Mouse (Mus musculus): ENCODE measurements around the gene Ephb3. TPM values are rescaled to one million over a fixed set of nuclear protein-coding genes. Genes with fewer than 3 reads are reported as not detected.

Gene Ephb3
- total RNA-seq, 1 experiment, result 24.9 TPM

DNA sequence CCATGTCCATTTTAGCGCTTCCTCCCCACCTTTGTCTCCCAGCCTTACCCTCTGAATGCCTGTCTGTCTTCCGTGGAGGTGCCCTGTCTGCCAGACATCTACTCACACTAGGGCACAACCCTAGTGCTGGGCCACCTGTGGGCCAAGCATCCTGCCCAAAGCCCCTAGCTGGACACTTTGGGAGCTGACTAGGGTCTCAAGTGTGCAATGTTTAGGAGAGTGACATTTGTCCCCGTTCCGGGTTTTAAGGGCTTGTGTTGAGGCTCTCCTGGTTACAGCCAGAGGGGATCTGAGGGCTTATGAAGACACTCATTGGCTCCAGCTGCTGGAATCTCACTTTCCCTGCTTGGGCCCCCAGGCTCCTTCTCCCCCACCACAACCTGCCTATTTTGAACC lies 42.5 kb downstream of the Ephb3 start:
- Histone ChIP-seq H3K4me3 (ENCODE audit: insufficient read depth in 1 of 2, low read depth in 1 of 2, low read length in 2 of 2, poor library complexity in 1 of 2, severe bottlenecking in 1 of 2) (peak overlapping the region; percentile 59 to 67; a peak in 3 of 4 replicates), H3K27ac (ENCODE audit: insufficient read depth, low read depth, low read length, poor library complexity, severe bottlenecking) (no peak overlapping the region), H3K9me3 (ENCODE audit: control insufficient read depth, insufficient read depth, low read depth, low read length) (no peaks in the 10 kb centered on the region), H3K36me3 (ENCODE audit: control insufficient read depth, insufficient read depth, low read length, poor library complexity, severe bottlenecking) (no peaks in the 10 kb centered on the region), H3K4me1 (ENCODE audit: control insufficient read depth in 2 of 2, insufficient read depth in 2 of 2, low read length in 2 of 2, poor library complexity in 1 of 2) (peaks cover 0 to 16% of the 10 kb centered on the region in 2 experiments; a peak in 2 of 4 replicates), H3K9ac (ENCODE audit: insufficient read depth, low read depth, low read length, poor library complexity, severe bottlenecking) (no peak overlapping the region)
- no peak for TF ChIP-seq CHD2 (IDR thresholded peaks at IDR 0.05; ENCODE audit: low read depth, low read length)
- TF ChIP-seq MAFK (IDR thresholded peaks at IDR 0.05; ENCODE audit: insufficient read depth, low read depth, low read length), result no peak
- TF ChIP-seq HCFC1 (IDR thresholded peaks at IDR 0.05; ENCODE audit: borderline replicate concordance, insufficient read depth, low read length), result no peak
- TF ChIP-seq ZNF384 (IDR thresholded peaks at IDR 0.05; ENCODE audit: low read depth, low read length), result no peak
- no peak for TF ChIP-seq ZC3H11A (IDR thresholded peaks at IDR 0.05; ENCODE audit: borderline replicate concordance, low read depth, low read length)
- in situ Hi-C loops (cut with MboI; ENCODE audit: low sequenced_read_pairs in 2 of 2, unreplicated experiment in 2 of 2), result no loop called here
- DNase-seq (ENCODE audit: low read depth, low spot score), result peak; percentile 6

GRCm38 (mm10) chr16:21247871-21248712 lies 43.5 kb downstream of the Ephb3 start:
- in situ Hi-C loops (cut with MboI; ENCODE audit: low sequenced_read_pairs in 2 of 2, unreplicated experiment in 2 of 2), result no loop called here
- H3K9ac ChIP-seq (ENCODE audit: insufficient read depth, low read depth, low read length, poor library complexity, severe bottlenecking), result peak overlapping the region; percentile 4; the same call in 1 of the 2 replicates
- no peak overlapping the region for H3K27ac ChIP-seq (ENCODE audit: insufficient read depth, low read depth, low read length, poor library complexity, severe bottlenecking)
- peak overlapping the region; percentile 58 to 65 for H3K4me3 ChIP-seq (ENCODE audit: insufficient read depth in 1 of 2, low read depth in 1 of 2, low read length in 2 of 2, poor library complexity in 1 of 2, severe bottlenecking in 1 of 2)
- TF ChIP-seq MAFK (IDR thresholded peaks at IDR 0.05; ENCODE audit: insufficient read depth, low read depth, low read length) (no peak), ZNF384 (IDR thresholded peaks at IDR 0.05; ENCODE audit: low read depth, low read length) (no peak), HCFC1 (IDR thresholded peaks at IDR 0.05; ENCODE audit: borderline replicate concordance, insufficient read depth, low read length) (no peak), ZC3H11A (IDR thresholded peaks at IDR 0.05; ENCODE audit: borderline replicate concordance, low read depth, low read length) (no peak), CHD2 (IDR thresholded peaks at IDR 0.05; ENCODE audit: low read depth, low read length) (no peak)
- H3K36me3 ChIP-seq (ENCODE audit: control insufficient read depth, insufficient read depth, low read length, poor library complexity, severe bottlenecking), result no peaks in the 10 kb centered on the region
- H3K4me1 ChIP-seq (ENCODE audit: control insufficient read depth in 2 of 2, insufficient read depth in 2 of 2, low read length in 2 of 2, poor library complexity in 1 of 2), result peaks cover 0 to 16% of the 10 kb centered on the region in 2 experiments; a peak in 2 of 4 replicates
- peak; percentile 40 for DNase-seq (ENCODE audit: low read depth, low spot score)
- no peaks in the 10 kb centered on the region for H3K9me3 ChIP-seq (ENCODE audit: control insufficient read depth, insufficient read depth, low read depth, low read length)

DNA sequence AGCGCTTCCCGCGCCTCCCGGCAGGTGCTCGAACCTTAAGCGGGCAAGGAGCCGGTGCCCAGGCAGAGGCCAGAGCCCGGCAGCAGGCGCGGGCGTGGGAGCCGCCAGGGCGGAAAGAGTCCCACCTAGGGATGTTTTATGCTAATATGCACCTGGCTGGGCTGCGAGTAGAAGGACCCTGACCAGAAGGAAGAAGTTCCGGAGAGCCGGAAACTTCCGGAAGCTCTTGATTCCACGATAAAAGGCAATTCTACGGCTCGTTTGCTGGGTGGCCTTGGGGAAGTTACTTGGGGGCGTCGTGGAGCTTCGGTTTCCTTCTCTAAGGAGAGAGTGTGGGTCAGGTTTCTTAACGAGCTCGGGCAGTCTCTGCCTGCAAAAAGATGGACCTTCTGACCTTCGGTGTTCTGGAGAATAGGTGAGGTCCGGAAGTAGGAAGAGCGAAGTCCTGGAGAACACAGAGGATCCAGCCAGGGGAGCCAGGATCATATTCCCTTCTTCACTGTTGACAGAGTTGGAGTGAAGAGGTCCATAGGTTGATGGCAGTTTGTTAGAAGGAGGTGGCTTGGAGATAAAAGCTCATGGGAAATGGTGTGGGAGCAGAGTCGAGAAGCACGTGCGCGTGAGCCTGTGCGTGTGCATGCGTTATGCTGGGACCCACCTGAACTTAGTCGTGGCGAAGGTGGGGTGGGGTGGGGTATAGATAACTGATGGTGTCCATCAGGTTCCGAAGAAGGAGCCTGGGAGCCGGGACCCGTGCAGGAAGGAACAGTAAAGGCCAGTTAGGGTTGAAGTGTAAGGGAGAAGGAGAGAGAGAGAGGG lies 44.4 kb downstream of the Ephb3 start:
- Histone ChIP-seq H3K36me3 (ENCODE audit: control insufficient read depth, insufficient read depth, low read length, poor library complexity, severe bottlenecking) (no peaks in the 10 kb centered on the region), H3K9ac (ENCODE audit: insufficient read depth, low read depth, low read length, poor library complexity, severe bottlenecking) (peak overlapping the region; percentile 4; the same call in 1 of the 2 replicates), H3K9me3 (ENCODE audit: control insufficient read depth, insufficient read depth, low read depth, low read length) (no peaks in the 10 kb centered on the region), H3K4me3 (ENCODE audit: insufficient read depth in 1 of 2, low read depth in 1 of 2, low read length in 2 of 2, poor library complexity in 1 of 2, severe bottlenecking in 1 of 2) (peak overlapping the region; percentile 58 to 65), H3K4me1 (ENCODE audit: control insufficient read depth in 2 of 2, insufficient read depth in 2 of 2, low read length in 2 of 2, poor library complexity in 1 of 2) (peaks cover 0 to 12% of the 10 kb centered on the region in 2 experiments; a peak in 2 of 4 replicates), H3K27ac (ENCODE audit: insufficient read depth, low read depth, low read length, poor library complexity, severe bottlenecking) (no peak overlapping the region)
- peak; percentile 7 for DNase-seq (ENCODE audit: low read depth, low spot score)
- in situ Hi-C loops (cut with MboI; ENCODE audit: low sequenced_read_pairs in 2 of 2, unreplicated experiment in 2 of 2), result no loop called here
- TF ChIP-seq CHD2 (IDR thresholded peaks at IDR 0.05; ENCODE audit: low read depth, low read length), result no peak
- TF ChIP-seq HCFC1 (IDR thresholded peaks at IDR 0.05; ENCODE audit: borderline replicate concordance, insufficient read depth, low read length), result no peak
- TF ChIP-seq ZNF384 (IDR thresholded peaks at IDR 0.05; ENCODE audit: low read depth, low read length), result no peak
- no peak for TF ChIP-seq MAFK (IDR thresholded peaks at IDR 0.05; ENCODE audit: insufficient read depth, low read depth, low read length)
- no peak for TF ChIP-seq ZC3H11A (IDR thresholded peaks at IDR 0.05; ENCODE audit: borderline replicate concordance, low read depth, low read length)

DNA sequence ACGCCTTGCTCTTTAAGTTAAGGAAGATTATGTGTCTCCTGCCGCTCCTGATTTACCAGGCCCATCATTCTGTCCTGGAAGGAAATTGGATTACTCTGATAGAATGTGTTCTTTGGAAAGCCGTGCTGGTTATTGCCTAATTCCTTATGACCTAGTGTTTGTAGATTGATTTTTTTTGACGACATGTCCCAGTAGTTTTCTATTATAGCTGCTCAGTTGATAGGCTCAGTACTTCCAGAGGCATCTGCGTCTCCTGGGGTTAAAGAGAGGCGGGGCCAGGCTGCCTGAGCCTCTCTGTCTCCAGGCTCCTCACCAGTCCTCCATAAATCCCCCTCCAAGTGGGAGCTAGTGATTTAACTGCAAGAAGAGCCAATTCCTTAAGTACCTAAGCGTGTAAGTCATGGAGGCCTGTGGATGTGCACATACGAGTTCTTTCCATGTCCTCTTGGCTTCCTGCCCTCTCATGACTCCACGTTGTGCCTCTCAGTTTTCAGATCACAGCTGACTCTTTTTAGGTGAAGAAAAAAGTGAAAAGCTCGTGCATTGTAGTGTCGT lies 47.9 kb downstream of the Ephb3 start:
- Histone ChIP-seq H3K9ac (ENCODE audit: insufficient read depth, low read depth, low read length, poor library complexity, severe bottlenecking) (no peak overlapping the region), H3K36me3 (ENCODE audit: control insufficient read depth, insufficient read depth, low read length, poor library complexity, severe bottlenecking) (no peaks in the 10 kb centered on the region), H3K4me1 (ENCODE audit: control insufficient read depth in 2 of 2, insufficient read depth in 2 of 2, low read length in 2 of 2, poor library complexity in 1 of 2) (peaks cover 0 to 7% of the 10 kb centered on the region in 2 experiments; a peak in 3 of 4 replicates), H3K9me3 (ENCODE audit: control insufficient read depth, insufficient read depth, low read depth, low read length) (no peaks in the 10 kb centered on the region), H3K4me3 (ENCODE audit: insufficient read depth in 1 of 2, low read depth in 1 of 2, low read length in 2 of 2, poor library complexity in 1 of 2, severe bottlenecking in 1 of 2) (no peak overlapping the region), H3K27ac (ENCODE audit: insufficient read depth, low read depth, low read length, poor library complexity, severe bottlenecking) (no peak overlapping the region)
- in situ Hi-C loops (cut with MboI; ENCODE audit: low sequenced_read_pairs in 2 of 2, unreplicated experiment in 2 of 2), result no loop called here
- no peak for DNase-seq (ENCODE audit: low read depth, low spot score)
- TF ChIP-seq MAFK (IDR thresholded peaks at IDR 0.05; ENCODE audit: insufficient read depth, low read depth, low read length) (no peak), ZNF384 (IDR thresholded peaks at IDR 0.05; ENCODE audit: low read depth, low read length) (no peak), HCFC1 (IDR thresholded peaks at IDR 0.05; ENCODE audit: borderline replicate concordance, insufficient read depth, low read length) (no peak), CHD2 (IDR thresholded peaks at IDR 0.05; ENCODE audit: low read depth, low read length) (no peak), ZC3H11A (IDR thresholded peaks at IDR 0.05; ENCODE audit: borderline replicate concordance, low read depth, low read length) (no peak)

Measured in ES-E14 (cell line).